Mouse (Mus musculus) heart, adult 2 months (tissue): Measurements from ENCODE around the gene Gabrr3.

ENCODE experiments used
- CTCF ChIP-seq: fragments of 200-600 bp; IDR thresholded peaks from 2 replicates; pipeline ENCODE4 v1.8.1; 2022; ENCODE audit warnings: antibody characterized with exemption, mild to moderate bottlenecking, moderate library complexity
- EP300 ChIP-seq: fragments of 200-500 bp; IDR thresholded peaks from 2 replicates; pipeline ENCODE4 v1.6.1; 2011; ENCODE audit warnings: low read depth, low read length, control low read depth; ENCODE audit not compliant: insufficient read depth

DNA sequence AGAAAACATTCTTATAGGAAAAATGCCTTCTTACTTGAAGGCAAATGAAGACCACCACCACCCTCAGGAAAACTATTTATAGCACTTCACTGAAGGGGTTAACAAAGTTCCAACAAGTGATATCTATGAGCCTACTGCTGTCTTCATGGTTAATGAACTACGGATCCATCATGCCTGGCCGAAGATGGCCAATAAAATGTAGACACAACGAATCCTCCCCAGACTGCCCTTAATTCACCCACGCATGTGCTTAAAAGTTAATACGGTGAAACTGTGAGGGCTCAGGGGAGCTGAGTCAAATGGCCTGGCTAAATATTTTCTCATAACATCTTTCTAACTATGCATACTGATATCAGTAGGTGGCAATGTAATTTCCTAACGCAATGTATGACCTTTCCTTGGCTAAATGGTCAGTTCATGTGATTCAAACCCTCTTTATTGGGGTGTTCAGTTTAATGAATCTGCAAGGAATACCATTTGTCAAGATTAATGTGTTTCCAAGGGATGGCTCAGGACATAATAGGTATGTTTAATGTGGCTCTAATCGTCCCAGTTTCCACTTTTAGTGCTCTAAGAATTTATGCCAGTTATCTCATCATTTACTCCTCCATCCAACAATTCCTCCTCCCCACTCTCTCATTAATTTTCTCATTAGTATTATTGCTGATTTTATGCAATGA is 37.9 kb downstream of the Gabrr3 start:
- TF ChIP-seq CTCF (no peak), EP300 (no peak)
